8 mouse cellular contexts compared by ENCODE assay signal in genomic region chr8:105702001-105702401, GRCm38 (mm10). TPM values are rescaled to one million over a fixed set of nuclear protein-coding genes. Genes with fewer than 3 reads are reported as not detected.
DNase-seq lines count a peak whose midpoint lies in the region; ATAC-seq and TF ChIP-seq lines count a peak whose summit lies in the region.

No protein-coding gene starts in this region.

- no peak for TF ChIP-seq EP300 in liver, embryonic 14.5 days (IDR thresholded peaks at IDR 0.05; ENCODE audit: low read depth)

- 38% methylated on average over 18 of the region's 18 CpGs for WGBS in kidney, embryonic 15.5 days
- 86% methylated on average over 18 of the region's 18 CpGs for WGBS in bone marrow, adult 2 months
- WGBS in forebrain, embryonic 12.5 days = 32% methylated on average over 18 of the region's 18 CpGs
- 65% methylated on average over 18 of the region's 18 CpGs for WGBS in liver, embryonic 14.5 days (ENCODE audit: insufficient replicate concordance)

- TF ChIP-seq POLR2A in bone marrow, adult 2 months (IDR thresholded peaks at IDR 0.05; ENCODE audit: borderline replicate concordance, control insufficient read depth, low read depth, low read length) = no peak

- H3K9ac ChIP-seq in kidney, embryonic 15.5 days = peak overlapping the region; percentile 46
- peak overlapping the region; percentile 70 for H3K9ac ChIP-seq in forebrain, embryonic 12.5 days
- peak overlapping the region; percentile 57 for H3K9ac ChIP-seq in liver, embryonic 14.5 days (replicated peaks)

- ATAC-seq in kidney, embryonic 15.5 days (replicated peaks; ENCODE audit: low FRiP score) = no peak
- ATAC-seq in forebrain, embryonic 12.5 days (ENCODE audit: low FRiP score) = peak; percentile 22
- ATAC-seq in liver, embryonic 14.5 days (ENCODE audit: insufficient read depth) = 0 out of 2 replicates have a peak, but pooled peaks have one; percentile 1

- no peaks in the 10 kb centered on the region for H3K9me3 ChIP-seq in kidney, embryonic 15.5 days (replicated peaks)
- no peaks in the 10 kb centered on the region for H3K9me3 ChIP-seq in forebrain, embryonic 12.5 days
- no peaks in the 10 kb centered on the region for H3K9me3 ChIP-seq in liver, embryonic 14.5 days (ENCODE audit: control insufficient read depth, low read length)

- H3K4me1 ChIP-seq in kidney, embryonic 15.5 days = peaks cover 34% of the 10 kb centered on the region
- H3K4me1 ChIP-seq in bone marrow, adult 2 months (ENCODE audit: control insufficient read depth, insufficient read depth, low read length) = peaks cover 4% of the 10 kb centered on the region; the same call in 1 of the 2 replicates
- peaks cover 34% of the 10 kb centered on the region for H3K4me1 ChIP-seq in forebrain, embryonic 12.5 days
- peaks cover 2 to 17% of the 10 kb centered on the region in 2 experiments; a peak in 3 of 4 replicates for H3K4me1 ChIP-seq in liver, embryonic 14.5 days (replicated peaks; ENCODE audit: control insufficient read depth in 2 of 2, insufficient read depth in 2 of 2, low read length in 1 of 2)

- TF ChIP-seq CTCF in bone marrow, adult 2 months (IDR thresholded peaks at IDR 0.05; ENCODE audit: control insufficient read depth, insufficient read depth, low read length) = no peak
- TF ChIP-seq CTCF in liver, embryonic 14.5 days (IDR thresholded peaks at IDR 0.05; ENCODE audit: low read depth) = no peak

- H3K27me3 ChIP-seq in kidney, embryonic 15.5 days = no peaks in the 10 kb centered on the region
- H3K27me3 ChIP-seq in forebrain, embryonic 12.5 days = no peaks in the 10 kb centered on the region
- no peaks in the 10 kb centered on the region for H3K27me3 ChIP-seq in liver, embryonic 14.5 days (ENCODE audit: control insufficient read depth, insufficient read depth, low read length)

- H3K36me3 ChIP-seq in kidney, embryonic 15.5 days = peaks cover 47% of the 10 kb centered on the region
- H3K36me3 ChIP-seq in forebrain, embryonic 12.5 days (replicated peaks) = peaks cover 41% of the 10 kb centered on the region
- H3K36me3 ChIP-seq in liver, embryonic 14.5 days (replicated peaks; ENCODE audit: control insufficient read depth, insufficient read depth, low read depth) = no peaks in the 10 kb centered on the region; the same call in 1 of the 2 replicates

- peak overlapping the region; percentile 82 for H3K4me2 ChIP-seq in kidney, embryonic 15.5 days
- peak overlapping the region; percentile 95 for H3K4me2 ChIP-seq in forebrain, embryonic 12.5 days
- peak overlapping the region; percentile 97 for H3K4me2 ChIP-seq in liver, embryonic 14.5 days (ENCODE audit: low read depth)

- peak overlapping the region; percentile 94 for H3K27ac ChIP-seq in kidney, embryonic 15.5 days
- H3K27ac ChIP-seq in bone marrow, adult 2 months (ENCODE audit: control insufficient read depth, insufficient read depth, low read depth, low read length, poor library complexity) = peak overlapping the region; percentile 7
- H3K27ac ChIP-seq in forebrain, embryonic 12.5 days = peak overlapping the region; percentile 90
- H3K27ac ChIP-seq in liver, embryonic 14.5 days = peak overlapping the region; percentile 49

- peak overlapping the region; percentile 66 for H3K4me3 ChIP-seq in kidney, embryonic 15.5 days (replicated peaks)
- H3K4me3 ChIP-seq in bone marrow, adult 2 months (replicated peaks; ENCODE audit: control insufficient read depth, low read depth, low read length) = peak overlapping the region; percentile 50
- peak overlapping the region; percentile 66 for H3K4me3 ChIP-seq in forebrain, embryonic 12.5 days (replicated peaks)
- H3K4me3 ChIP-seq in liver, embryonic 14.5 days (ENCODE audit: insufficient read depth in 1 of 2, low read depth in 2 of 2, low read length in 2 of 2) = peak overlapping the region; percentile 61 to 77

- no peak for DNase-seq in kidney, postnatal 36 days
- no peak for DNase-seq in liver, embryonic 14.5 days (ENCODE audit: low read depth in 3 of 3, low spot score in 3 of 3)
- DNase-seq in c-Kit-positive CD71-positive TER-119-positive erythroid progenitor cells, embryonic 14.5 days (ENCODE audit: low spot score) = no peak
- DNase-seq in adrenal gland, postnatal 10 days = no peak
- no peak for DNase-seq in adrenal gland, postnatal 4 days (ENCODE audit: low spot score in 2 of 2)

RNA-seq across cellular contexts. Expression of gene Pard6a, which starts 1.1 kb away (rescaled TPM):
- 16.9 and 18.0 TPM in 2 replicates for polyA plus RNA-seq in kidney, embryonic 15.5 days (2015; fragmentation: Nextera tagmentation; extraction: Ambion mirVana)
- 5.3 and 6.4 TPM in 2 replicates for polyA plus RNA-seq in bone marrow, adult 2 months (2011; ENCODE audit: insufficient read depth, insufficient read length, low replicate concordance, missing spikeins)
- 28.9 and 32.5 TPM in 2 replicates for polyA plus RNA-seq in forebrain, embryonic 12.5 days (2016; fragmentation: Nextera tagmentation; extraction: Ambion mirVana)
- polyA plus RNA-seq in liver, embryonic 14.5 days (2012; rRNA removed) = 5.9 and 6.0 TPM in 2 replicates
- 6.4 and 7.9 TPM in 2 replicates for polyA plus RNA-seq in liver, embryonic 14.5 days (2014; fragmentation: Nextera tagmentation; extraction: Ambion mirVana)
- 10 to 100 TPM in 1 of 2 experiments, 1 to 10 TPM in 1; 9.1 to 12.6 TPM for total RNA-seq in adrenal gland, postnatal 10 days (2021)
- total RNA-seq in adrenal gland, postnatal 4 days (2021) = 10 to 100 TPM; 10.8 TPM

RNA-seq across cellular contexts. Expression of gene Acd, which starts 1.1 kb away (rescaled TPM):
- polyA plus RNA-seq in kidney, embryonic 15.5 days (2015; fragmentation: Nextera tagmentation; extraction: Ambion mirVana) = 55.3 and 67.2 TPM in 2 replicates
- 26.8 and 33.4 TPM in 2 replicates for polyA plus RNA-seq in bone marrow, adult 2 months (2011; ENCODE audit: insufficient read depth, insufficient read length, low replicate concordance, missing spikeins)
- 83.0 and 88.7 TPM in 2 replicates for polyA plus RNA-seq in forebrain, embryonic 12.5 days (2016; fragmentation: Nextera tagmentation; extraction: Ambion mirVana)
- 8.8 and 11.0 TPM in 2 replicates for polyA plus RNA-seq in liver, embryonic 14.5 days (2012; rRNA removed)
- 20.3 and 23.7 TPM in 2 replicates for polyA plus RNA-seq in liver, embryonic 14.5 days (2014; fragmentation: Nextera tagmentation; extraction: Ambion mirVana)
- 10 to 100 TPM; 27.9 to 28.2 TPM for total RNA-seq in adrenal gland, postnatal 10 days (2021)
- total RNA-seq in adrenal gland, postnatal 4 days (2021) = 10 to 100 TPM; 32.2 to 36.0 TPM

RNA-seq across cellular contexts. Expression of gene 4933405L10Rik, which starts 5.5 kb away (rescaled TPM):
- 0.26 TPM in 1 of 2 replicates, not detected in the other for polyA plus RNA-seq in kidney, embryonic 15.5 days (2015; fragmentation: Nextera tagmentation; extraction: Ambion mirVana)
- not detected in 2 replicates for polyA plus RNA-seq in bone marrow, adult 2 months (2011; ENCODE audit: insufficient read depth, insufficient read length, low replicate concordance, missing spikeins)
- 0.27 and 0.32 TPM in 2 replicates for polyA plus RNA-seq in forebrain, embryonic 12.5 days (2016; fragmentation: Nextera tagmentation; extraction: Ambion mirVana)
- not detected in 2 replicates for polyA plus RNA-seq in liver, embryonic 14.5 days (2012; rRNA removed)
- not detected in 2 replicates for polyA plus RNA-seq in liver, embryonic 14.5 days (2014; fragmentation: Nextera tagmentation; extraction: Ambion mirVana)
- not detected for total RNA-seq in adrenal gland, postnatal 10 days (2021)
- total RNA-seq in adrenal gland, postnatal 4 days (2021) = not detected

RNA-seq across cellular contexts. Expression of gene Enkd1, which starts 6.0 kb away (rescaled TPM):
- 28.8 and 31.0 TPM in 2 replicates for polyA plus RNA-seq in kidney, embryonic 15.5 days (2015; fragmentation: Nextera tagmentation; extraction: Ambion mirVana)
- 11.5 and 18.9 TPM in 2 replicates for polyA plus RNA-seq in bone marrow, adult 2 months (2011; ENCODE audit: insufficient read depth, insufficient read length, low replicate concordance, missing spikeins)
- 35.7 and 37.0 TPM in 2 replicates for polyA plus RNA-seq in forebrain, embryonic 12.5 days (2016; fragmentation: Nextera tagmentation; extraction: Ambion mirVana)
- polyA plus RNA-seq in liver, embryonic 14.5 days (2012; rRNA removed) = 7.0 and 7.8 TPM in 2 replicates
- polyA plus RNA-seq in liver, embryonic 14.5 days (2014; fragmentation: Nextera tagmentation; extraction: Ambion mirVana) = 4.8 and 6.5 TPM in 2 replicates
- 1 to 10 TPM; 3.9 to 7.5 TPM for total RNA-seq in adrenal gland, postnatal 10 days (2021)
- 10 to 100 TPM in 1 of 2 experiments, 1 to 10 TPM in 1; 9.8 to 11.7 TPM for total RNA-seq in adrenal gland, postnatal 4 days (2021)

RNA-seq across cellular contexts. Expression of gene Carmil2, which starts 15.9 kb away (rescaled TPM):
- polyA plus RNA-seq in kidney, embryonic 15.5 days (2015; fragmentation: Nextera tagmentation; extraction: Ambion mirVana) = 0.63 and 0.78 TPM in 2 replicates
- polyA plus RNA-seq in bone marrow, adult 2 months (2011; ENCODE audit: insufficient read depth, insufficient read length, low replicate concordance, missing spikeins) = 21.2 and 42.6 TPM in 2 replicates
- 4.9 and 5.2 TPM in 2 replicates for polyA plus RNA-seq in forebrain, embryonic 12.5 days (2016; fragmentation: Nextera tagmentation; extraction: Ambion mirVana)
- polyA plus RNA-seq in liver, embryonic 14.5 days (2012; rRNA removed) = 1.3 and 1.4 TPM in 2 replicates
- polyA plus RNA-seq in liver, embryonic 14.5 days (2014; fragmentation: Nextera tagmentation; extraction: Ambion mirVana) = 0.24 and 0.33 TPM in 2 replicates
- 1 to 10 TPM; 3.6 to 4.5 TPM for total RNA-seq in adrenal gland, postnatal 10 days (2021)
- 1 to 10 TPM; 4.5 to 4.9 TPM for total RNA-seq in adrenal gland, postnatal 4 days (2021)

Comparison
In these comparisons a context has a peak if more than half of its experiments do, and no peak if none do; other contexts are left out.
1. H3K27ac ChIP-seq: peak in every context shown above with its lines; median percentile 94 in kidney, embryonic 15.5 days; 90 in forebrain, embryonic 12.5 days; 49 in liver, embryonic 14.5 days; 7 in bone marrow, adult 2 months.